Mouse (Mus musculus) embryonic facial prominence, embryonic 15.5 days (tissue): ENCODE measurements around the gene Gstm1. TPM values are rescaled to one million over a fixed set of nuclear protein-coding genes. Genes with fewer than 3 reads are reported as not detected.
"Not testable (repeated sequence)": the region's sequence is repeated elsewhere in the genome, so short reads cannot be mapped to it uniquely, and the experiment has no call there.

Experiments used
- ATAC-seq: fragments of 200-750 bp; cut with Nextera tagmentation; 2 replicates; pipeline ENCODE4 v1.8.0; 2017; ENCODE audit warnings: low read depth, moderate TSS enrichment; ENCODE audit not compliant: insufficient number of reproducible peaks, low FRiP score, low TSS enrichment
- H3K27ac ChIP-seq: fragments of 300-500 bp; sonication (generic); replicated peaks from 2 replicates; pipeline ENCODE4 v1.5.1; 2015; ENCODE audit warnings: mild to moderate bottlenecking, inconsistent platforms
- H3K27me3 ChIP-seq: fragments of 300-500 bp; sonication (generic); 2 replicates; pipeline ENCODE4 v1.6.1; 2015; ENCODE audit warnings: inconsistent platforms
- H3K36me3 ChIP-seq: fragments of 300-500 bp; sonication (generic); 2 replicates; pipeline ENCODE4 v1.6.1; 2015; ENCODE audit warnings: mild to moderate bottlenecking, inconsistent platforms
- H3K4me1 ChIP-seq: fragments of 300-500 bp; sonication (generic); 2 replicates; pipeline ENCODE4 v1.6.1; 2015; ENCODE audit warnings: inconsistent platforms
- H3K4me2 ChIP-seq: fragments of 300-500 bp; sonication (generic); replicated peaks from 2 replicates; pipeline ENCODE4 v1.6.1; 2015; ENCODE audit warnings: mild to moderate bottlenecking, inconsistent platforms
- H3K4me3 ChIP-seq: fragments of 300-500 bp; sonication (generic); replicated peaks from 2 replicates; pipeline ENCODE4 v1.5.1; 2015; ENCODE audit warnings: mild to moderate bottlenecking, inconsistent platforms
- H3K9ac ChIP-seq: fragments of 300-500 bp; sonication (generic); 2 replicates; pipeline ENCODE4 v1.6.1; 2015; ENCODE audit warnings: inconsistent platforms
- H3K9me3 ChIP-seq: fragments of 300-500 bp; sonication (generic); replicated peaks from 2 replicates; pipeline ENCODE4 v1.6.1; 2016; ENCODE audit warnings: inconsistent platforms
- WGBS: fragments of 180-500 bp; shearing (Covaris S2); methylation state at CpG from one replicate; pipeline ENCODE4 v1.1.7; 2015; 5-methylcytosine and 5-hydroxymethylcytosine counted together
- polyA plus RNA-seq: library from polyadenylated mRNA; unstranded; fragments of >200 nt; fragmentation: Nextera tagmentation; extraction: Ambion mirVana; gene quantifications from 2 replicates; pipeline ENCODE4 v1.2.1, GENCODE M21; 2015

The Gstm1 gene
- polyA plus RNA-seq, 1 experiment from 2014 or later, result 220 TPM

GRCm38 (mm10) chr3:108032113-108032512 lies 14.3 kb upstream of the Gstm1 start:
- H3K4me1 ChIP-seq, result no peaks in the 10 kb centered on the region
- no peak overlapping the region for H3K27ac ChIP-seq
- no peak overlapping the region for H3K9ac ChIP-seq
- H3K9me3 ChIP-seq, result no peaks in the 10 kb centered on the region
- H3K36me3 ChIP-seq, result no peaks in the 10 kb centered on the region
- H3K4me2 ChIP-seq, result no peak overlapping the region
- H3K27me3 ChIP-seq, result no peaks in the 10 kb centered on the region
- no peak for ATAC-seq
- no peak overlapping the region for H3K4me3 ChIP-seq

GRCm38 (mm10) chr3:108028641-108029365 lies 11.0 kb upstream of the Gstm1 start:
- H3K27me3 ChIP-seq, result no peaks in the 10 kb centered on the region
- no peaks in the 10 kb centered on the region for H3K4me1 ChIP-seq
- WGBS, result 83% methylated on average over 4 of the region's 4 CpGs
- no peak overlapping the region for H3K4me2 ChIP-seq
- H3K36me3 ChIP-seq, result no peaks in the 10 kb centered on the region
- no peak overlapping the region for H3K9ac ChIP-seq
- no peaks in the 10 kb centered on the region for H3K9me3 ChIP-seq
- H3K27ac ChIP-seq, result no peak overlapping the region
- H3K4me3 ChIP-seq, result no peak overlapping the region
- ATAC-seq, result no peak

GRCm38 (mm10) chr3:108026597-108026996 lies 8.8 kb upstream of the Gstm1 start:
- WGBS, result 73% methylated on average over 1 of the region's 1 CpGs
- Histone ChIP-seq H3K36me3 (no peaks in the 10 kb centered on the region), H3K4me1 (no peaks in the 10 kb centered on the region), H3K27me3 (no peaks in the 10 kb centered on the region), H3K9me3 (no peaks in the 10 kb centered on the region), H3K4me3 (no peak overlapping the region), H3K27ac (no peak overlapping the region), H3K9ac (no peak overlapping the region), H3K4me2 (no peak overlapping the region)
- ATAC-seq, result no peak

- no peak overlapping the region for H3K4me3 ChIP-seq
- no peak overlapping the region for H3K4me2 ChIP-seq
- no peaks in the 10 kb centered on the region for H3K4me1 ChIP-seq
- ATAC-seq, result no peak
- 73% methylated on average over 5 of the region's 5 CpGs for WGBS
- no peak overlapping the region for H3K27ac ChIP-seq
- no peaks in the 10 kb centered on the region for H3K9me3 ChIP-seq
- no peak overlapping the region for H3K9ac ChIP-seq
- no peaks in the 10 kb centered on the region for H3K27me3 ChIP-seq
- H3K36me3 ChIP-seq, result no peaks in the 10 kb centered on the region
Observed at GRCm38 (mm10) chr3:108026049-108026448, 8.3 kb upstream of the Gstm1 start.

DNA sequence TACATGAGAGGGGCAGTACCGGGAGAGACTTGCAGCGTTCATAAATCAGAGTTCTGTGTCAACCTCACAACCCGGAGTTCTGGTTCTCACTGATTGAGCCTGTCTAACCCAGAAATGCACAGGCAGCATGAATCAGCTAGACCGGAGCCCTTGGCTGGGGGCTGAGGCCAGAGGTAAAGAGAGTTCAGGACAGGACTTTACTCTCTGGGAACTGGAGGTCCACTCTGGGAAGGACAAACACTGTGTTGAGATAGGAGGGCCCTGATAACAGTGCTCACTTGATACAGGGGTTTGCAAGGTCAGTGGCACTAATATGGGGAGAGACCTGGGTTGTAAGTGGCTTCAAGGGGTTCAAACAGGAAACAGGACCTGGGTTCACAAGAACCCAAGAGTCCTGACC lies 7.5 kb upstream of the Gstm1 start:
- no peak overlapping the region for H3K4me2 ChIP-seq
- no peak overlapping the region for H3K4me3 ChIP-seq
- no peak overlapping the region for H3K9ac ChIP-seq
- no peak for ATAC-seq
- H3K27ac ChIP-seq, result no peak overlapping the region
- WGBS, result 83% methylated on average over 4 of the region's 4 CpGs
- no peaks in the 10 kb centered on the region for H3K36me3 ChIP-seq
- H3K4me1 ChIP-seq, result no peaks in the 10 kb centered on the region
- H3K27me3 ChIP-seq, result no peaks in the 10 kb centered on the region
- no peaks in the 10 kb centered on the region for H3K9me3 ChIP-seq

- no peak overlapping the region for H3K4me2 ChIP-seq
- H3K9me3 ChIP-seq, result no peaks in the 10 kb centered on the region
- H3K36me3 ChIP-seq, result no peaks in the 10 kb centered on the region
- no peak overlapping the region for H3K9ac ChIP-seq
- H3K27me3 ChIP-seq, result no peaks in the 10 kb centered on the region
- WGBS, result 61% methylated on average over 6 of the region's 6 CpGs
- no peak for ATAC-seq
- no peak overlapping the region for H3K27ac ChIP-seq
- peaks cover 8% of the 10 kb centered on the region for H3K4me1 ChIP-seq
- no peak overlapping the region for H3K4me3 ChIP-seq
Observed at GRCm38 (mm10) chr3:108022650-108023049, 4.9 kb upstream of the Gstm1 start.

DNA sequence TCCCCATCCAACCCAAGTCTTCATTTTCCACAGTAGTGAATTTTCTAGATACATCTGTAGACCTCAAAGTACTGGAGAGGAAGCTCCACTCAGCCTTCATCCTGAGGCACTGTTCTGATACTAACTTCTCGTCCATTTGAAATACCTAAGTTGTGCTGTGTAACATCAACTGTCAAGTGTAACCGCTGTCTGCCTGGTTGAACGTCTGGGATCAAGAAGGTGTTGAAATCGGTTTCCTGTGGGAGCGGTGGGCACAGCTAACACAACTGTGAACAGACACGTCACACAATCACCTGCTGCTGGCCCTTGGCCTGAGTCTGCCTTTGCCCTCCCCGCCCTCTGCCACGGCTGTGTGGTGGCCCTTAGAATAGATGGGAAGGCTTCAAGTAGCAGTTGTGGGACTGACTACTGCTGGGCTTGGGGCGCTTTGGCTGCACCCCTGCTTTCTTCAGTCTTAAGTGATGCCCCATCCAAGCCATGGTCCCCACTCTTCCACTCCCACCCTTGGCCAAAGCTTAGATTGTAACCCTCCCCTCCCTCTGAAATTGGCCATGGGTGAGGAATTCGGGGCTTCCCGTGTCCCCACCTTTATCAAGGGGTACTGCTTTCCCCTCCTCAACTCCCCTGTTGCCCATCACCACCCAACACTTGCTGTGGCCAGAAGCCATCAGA lies 2.7 kb upstream of the Gstm1 start:
- H3K4me2 ChIP-seq, H3K36me3 ChIP-seq, H3K27me3 ChIP-seq, H3K4me3 ChIP-seq, H3K9me3 ChIP-seq, H3K9ac ChIP-seq, H3K27ac ChIP-seq, ATAC-seq: not testable (repeated sequence)
- peaks cover 18% of the 10 kb centered on the region for H3K4me1 ChIP-seq
- WGBS, result 80% methylated on average over 11 of the region's 11 CpGs

GRCm38 (mm10) chr3:108019226-108019625 lies 1.5 kb upstream of the Gstm1 start:
- peaks cover 18% of the 10 kb centered on the region for H3K4me1 ChIP-seq
- not testable (repeated sequence) for H3K9me3 ChIP-seq, H3K4me2 ChIP-seq, H3K27me3 ChIP-seq, H3K4me3 ChIP-seq, H3K36me3 ChIP-seq, H3K27ac ChIP-seq, H3K9ac ChIP-seq, ATAC-seq
- 65% methylated on average over 3 of the region's 3 CpGs for WGBS

DNA sequence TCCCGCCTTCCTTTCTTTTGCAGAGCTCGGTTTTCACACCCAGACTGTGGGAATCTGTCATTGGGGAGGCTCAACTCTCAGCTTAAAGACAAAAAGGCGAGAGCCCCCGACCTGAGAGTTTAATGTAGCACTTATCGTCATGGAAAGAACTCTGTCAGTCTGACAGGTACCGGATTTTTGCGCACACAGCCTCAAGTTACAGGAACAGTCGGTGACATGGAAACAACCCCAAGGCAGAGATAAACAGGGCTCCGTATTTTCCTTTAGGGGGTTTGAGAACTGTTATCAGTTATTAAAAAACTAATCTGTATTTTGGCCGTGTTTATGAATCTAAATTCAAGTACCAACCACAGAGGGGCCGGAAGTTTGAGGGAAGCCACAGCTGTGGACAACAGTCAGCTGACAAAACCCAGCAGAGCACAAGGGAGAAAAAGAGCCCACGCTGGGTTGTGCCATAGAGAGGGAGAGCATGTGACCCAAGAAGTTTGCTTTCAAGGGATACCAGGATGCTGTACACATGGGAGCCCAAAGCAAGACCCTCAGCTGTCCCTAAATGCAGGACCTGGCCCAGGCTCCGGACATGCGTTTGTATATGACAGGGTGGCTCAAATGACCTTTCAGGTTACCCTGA lies 532 bp upstream of the Gstm1 start:
- peak overlapping the region; percentile 94 for H3K27ac ChIP-seq
- no peak for ATAC-seq
- no peaks in the 10 kb centered on the region for H3K9me3 ChIP-seq
- H3K4me2 ChIP-seq, result peak overlapping the region; percentile 73
- H3K4me1 ChIP-seq, result peaks cover 23% of the 10 kb centered on the region
- H3K4me3 ChIP-seq, result peak overlapping the region; percentile 47
- WGBS, result 21% methylated on average over 14 of the region's 14 CpGs
- no peaks in the 10 kb centered on the region for H3K27me3 ChIP-seq
- peak overlapping the region; percentile 48 for H3K9ac ChIP-seq
- H3K36me3 ChIP-seq, result no peaks in the 10 kb centered on the region

- H3K4me3 ChIP-seq, ATAC-seq, H3K27me3 ChIP-seq, H3K9me3 ChIP-seq, H3K36me3 ChIP-seq, H3K9ac ChIP-seq, H3K27ac ChIP-seq: not testable (repeated sequence)
- Histone ChIP-seq H3K4me1 (peaks cover 23% of the 10 kb centered on the region), H3K4me2 (peak overlapping the region; percentile 73)
- WGBS, result 82% methylated on average over 5 of the region's 5 CpGs
Observed at GRCm38 (mm10) chr3:108016468-108016867, 1.3 kb downstream of the Gstm1 start.

DNA sequence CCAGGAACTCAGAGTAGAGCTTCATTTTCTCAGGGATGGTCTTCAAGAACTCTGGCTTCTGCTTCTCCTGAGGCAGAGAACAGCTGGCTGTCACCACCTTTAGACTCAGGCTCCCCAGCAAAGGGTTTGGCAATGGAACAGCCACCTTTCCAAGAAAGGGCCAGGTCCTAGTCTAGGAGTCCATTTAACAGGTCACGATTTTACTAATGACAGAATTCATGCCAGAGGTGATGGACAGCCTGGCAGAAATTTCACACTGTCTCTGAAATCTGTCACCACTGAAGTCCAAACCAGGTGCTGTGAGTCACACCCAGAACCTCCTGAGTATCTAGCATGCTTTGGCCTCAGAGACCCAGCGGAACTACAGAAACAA lies 2.8 kb downstream of the Gstm1 start:
- no peaks in the 10 kb centered on the region for H3K27me3 ChIP-seq
- no peak overlapping the region for H3K4me2 ChIP-seq
- peaks cover 23% of the 10 kb centered on the region for H3K4me1 ChIP-seq
- no peaks in the 10 kb centered on the region for H3K36me3 ChIP-seq
- H3K4me3 ChIP-seq, result no peak overlapping the region
- no peak overlapping the region for H3K27ac ChIP-seq
- 81% methylated on average over 2 of the region's 2 CpGs for WGBS
- no peak overlapping the region for H3K9ac ChIP-seq
- ATAC-seq, result no peak
- H3K9me3 ChIP-seq, result no peaks in the 10 kb centered on the region
